In the genomic region with DNA sequence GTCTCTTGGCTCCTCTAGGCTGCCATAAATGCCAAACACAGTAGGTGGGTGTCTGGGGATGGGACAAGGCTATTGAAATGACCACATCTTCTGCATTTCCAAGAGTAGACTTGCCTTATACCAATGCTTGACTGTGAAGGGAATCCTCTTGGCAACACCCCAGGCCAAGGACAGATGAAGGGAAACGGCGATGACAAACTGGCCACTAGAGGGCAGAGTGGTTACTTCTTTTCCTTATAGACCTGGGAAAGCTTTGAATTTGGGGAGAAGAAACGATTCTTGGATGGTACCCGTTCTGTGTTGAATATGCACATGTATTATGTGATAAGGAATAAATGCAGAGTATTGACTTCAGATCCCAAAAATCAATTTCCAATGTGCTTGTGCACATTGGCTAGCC, we compare ENCODE assay signal across 9 mouse cellular contexts. TPM values are rescaled to one million over a fixed set of nuclear protein-coding genes. Genes with fewer than 3 reads are reported as not detected.
A peak's percentile ranks its signal among the peaks of the same experiment; 100 is the strongest.
DNase-seq lines count a peak whose midpoint lies in the region; ATAC-seq lines count a peak whose summit lies in the region.
"Had no signal": no experiment of that assay in that cellular context is flagged by ENCODE, and none has a peak within 500 bp of the region (broad histone marks: within the 10 kb centered on the region; RNA-seq: fewer than 3 reads in every experiment).

No protein-coding gene starts in this region.

- no peaks in the 10 kb centered on the region for H3K36me3 ChIP-seq in forebrain, embryonic 10.5 days (replicated peaks)
- no peaks in the 10 kb centered on the region for H3K36me3 ChIP-seq in forebrain, embryonic 16.5 days (ENCODE audit: control insufficient read depth, insufficient read depth)
- H3K36me3 ChIP-seq: lung, embryonic 15.5 days had no signal

- no peak overlapping the region for H3K4me2 ChIP-seq in forebrain, embryonic 16.5 days (ENCODE audit: low read length)
- H3K4me2 ChIP-seq: lung, embryonic 15.5 days had no signal

- H3K4me1 ChIP-seq in forebrain, embryonic 10.5 days = no peaks in the 10 kb centered on the region
- peaks cover 8% of the 10 kb centered on the region for H3K4me1 ChIP-seq in forebrain, embryonic 16.5 days (replicated peaks; ENCODE audit: control insufficient read depth, insufficient read depth, low read length)
- H3K4me1 ChIP-seq: lung, embryonic 15.5 days had no signal

- H3K27ac ChIP-seq in forebrain, embryonic 10.5 days = no peak overlapping the region
- H3K27ac ChIP-seq in forebrain, embryonic 16.5 days (ENCODE audit: low read length) = no peak overlapping the region
- H3K27ac ChIP-seq: lung, embryonic 15.5 days had no signal

- peak; percentile 51 for DNase-seq in forebrain, embryonic 10.5 days (ENCODE audit: extremely low spot score, low spot score)
- DNase-seq in adrenal gland, adult 18-20 months (ENCODE audit: low spot score in 2 of 2) = peak; percentile 43 to 58
- DNase-seq in embryo, embryonic 10 days (ENCODE audit: low spot score) = peak; percentile 76
- DNase-seq in heart, adult 8-10 months (ENCODE audit: low spot score) = peak; percentile 53
- peak; percentile 72 for DNase-seq in layer of hippocampus, adult 9-11 months
- peak; percentile 14 to 55 for DNase-seq in spleen, postnatal 10 days (ENCODE audit: low spot score in 2 of 2)

- H3K27me3 ChIP-seq in forebrain, embryonic 10.5 days (ENCODE audit: poor library complexity, severe bottlenecking) = no peaks in the 10 kb centered on the region
- no peaks in the 10 kb centered on the region for H3K27me3 ChIP-seq in forebrain, embryonic 16.5 days (replicated peaks; ENCODE audit: control insufficient read depth, insufficient read depth, low read length)
- H3K27me3 ChIP-seq: lung, embryonic 15.5 days had no signal

- no peaks in the 10 kb centered on the region for H3K9me3 ChIP-seq in forebrain, embryonic 10.5 days
- H3K9me3 ChIP-seq in forebrain, embryonic 16.5 days (ENCODE audit: control insufficient read depth, low read length) = no peaks in the 10 kb centered on the region
- H3K9me3 ChIP-seq: lung, embryonic 15.5 days had no signal

- 18% methylated on average over 4 of the region's 4 CpGs for WGBS in forebrain, embryonic 10.5 days
- 4% methylated on average over 4 of the region's 4 CpGs for WGBS in forebrain, embryonic 16.5 days

- no peak overlapping the region for H3K4me3 ChIP-seq in forebrain, embryonic 10.5 days
- no peak overlapping the region for H3K4me3 ChIP-seq in forebrain, embryonic 16.5 days (replicated peaks; ENCODE audit: low read length)
- H3K4me3 ChIP-seq: lung, embryonic 15.5 days had no signal

- ATAC-seq in forebrain, embryonic 16.5 days = no peak
- 0 out of 2 replicates have a peak, but pooled peaks have one; percentile 49 for ATAC-seq in megakaryocyte-erythroid progenitor cell, adult 5-6 weeks (replicated peaks; ENCODE audit: low FRiP score, low TSS enrichment, poor library complexity, severe bottlenecking)

- no peak overlapping the region for H3K9ac ChIP-seq in forebrain, embryonic 16.5 days (replicated peaks; ENCODE audit: low read depth, low read length)
- H3K9ac ChIP-seq: lung, embryonic 15.5 days had no signal

RNA-seq across cellular contexts. Expression of a gene that starts 50.8 kb away (rescaled TPM):
- polyA plus RNA-seq in forebrain, embryonic 10.5 days (2016; fragmentation: Nextera tagmentation; extraction: Ambion mirVana) = 0.33 and 0.65 TPM in 2 replicates
- 8.0 and 9.0 TPM in 2 replicates for polyA plus RNA-seq in forebrain, embryonic 16.5 days (2015; fragmentation: Nextera tagmentation; extraction: Ambion mirVana)
- under 1 TPM in 1 of 2 experiments, not detected in 1; 0.10 TPM for total RNA-seq in adrenal gland, adult 18-20 months (2021)
- not detected for total RNA-seq in heart, adult 8-10 months (2022)
- total RNA-seq in megakaryocyte-erythroid progenitor cell, adult 5-6 weeks (2014; fragmentation: Nextera tagmentation) = not detected in 2 replicates
- total RNA-seq in megakaryocyte-erythroid progenitor cell, adult 5-6 weeks (2017) = not detected in 2 replicates
